Mouse (Mus musculus): ENCODE measurements at regions not wholly inside any gene's neighbourhood (a gene's known extent, or its start where the extent isn't known, plus 50 kb on each side); places are given as distances from the start of the nearest gene placed in this dataset.

GRCm38 (mm10) chr2:149467801-149468200, 62.9 kb downstream of the Cst10 start:
- DNase-seq: no peak

- no peak for DNase-seq
These were observed 67.6 kb downstream of the Cst10 start for GRCm38 (mm10) chr2:149472411-149472810.

- DNase-seq: no peak
These were observed 88.6 kb downstream of the Cst10 start for GRCm38 (mm10) chr2:149493280-149493988.

- no peak for DNase-seq
These were observed 108.0 kb downstream of the Cst10 start for GRCm38 (mm10) chr2:149512870-149513269.

GRCm38 (mm10) chr2:149524424-149524823, 119.6 kb downstream of the Cst10 start:
- no peak for DNase-seq

GRCm38 (mm10) chr2:149542837-149543236, 138.0 kb downstream of the Cst10 start:
- DNase-seq: no peak

GRCm38 (mm10) chr2:149545708-149546107, 140.9 kb downstream of the Cst10 start:
- DNase-seq: no peak

GRCm38 (mm10) chr2:149546639-149547200, 141.9 kb downstream of the Cst10 start:
- DNase-seq: no peak

- no peak for DNase-seq
These were observed 150.4 kb downstream of the Cst10 start for GRCm38 (mm10) chr2:149555209-149555608.

- no peak for DNase-seq
These were observed 168.9 kb downstream of the Cst10 start for GRCm38 (mm10) chr2:149573773-149574172.

- DNase-seq: no peak
These were observed 197.7 kb downstream of the Cst10 start for GRCm38 (mm10) chr2:149602581-149602980.

GRCm38 (mm10) chr2:149613381-149613780, 208.5 kb downstream of the Cst10 start:
- DNase-seq: no peak

- no peak for DNase-seq
These were observed 209.5 kb downstream of the Cst10 start for GRCm38 (mm10) chr2:149614078-149614939.

GRCm38 (mm10) chr2:149625626-149626025, 203.4 kb upstream of the Syndig1 start:
- peak; percentile 6 for DNase-seq

GRCm38 (mm10) chr2:149641207-149641606, 187.8 kb upstream of the Syndig1 start:
- no peak for DNase-seq

GRCm38 (mm10) chr2:149651829-149652228, 177.2 kb upstream of the Syndig1 start:
- no peak for DNase-seq

GRCm38 (mm10) chr2:149661086-149661485, 167.9 kb upstream of the Syndig1 start:
- DNase-seq: no peak

GRCm38 (mm10) chr2:149664377-149664776, 164.6 kb upstream of the Syndig1 start:
- no peak for DNase-seq

GRCm38 (mm10) chr2:149666412-149666811, 162.6 kb upstream of the Syndig1 start:
- DNase-seq: no peak

- DNase-seq: no peak
These were observed 157.1 kb upstream of the Syndig1 start for GRCm38 (mm10) chr2:149671870-149672269.

GRCm38 (mm10) chr2:149679822-149680459, 149.1 kb upstream of the Syndig1 start:
- DNase-seq: peak; percentile 1

- no peak for DNase-seq
These were observed 106.7 kb upstream of the Syndig1 start for GRCm38 (mm10) chr2:149722342-149722741.

- no peak for DNase-seq
These were observed 104.7 kb upstream of the Syndig1 start for GRCm38 (mm10) chr2:149724279-149724678.

Measured in kidney, adult 11 months (tissue).